Mouse (Mus musculus): ENCODE results near the gene Slc44a2.

DNA sequence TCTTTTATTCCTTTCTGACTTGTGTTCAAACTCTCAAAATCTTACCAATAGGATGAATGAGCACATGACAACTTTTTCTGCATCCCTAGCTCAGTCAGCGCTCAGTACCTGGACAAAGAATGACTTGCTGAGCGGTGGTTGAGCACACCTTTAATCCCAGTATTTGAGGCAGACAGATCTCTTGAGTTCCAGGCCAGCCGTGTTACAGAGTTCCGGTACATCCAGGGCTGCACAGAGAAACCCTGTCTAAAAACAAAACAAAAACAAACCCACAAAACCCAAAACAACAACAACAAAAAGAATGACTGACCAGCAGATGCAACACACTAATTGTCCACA is 249 bp upstream of the Slc44a2 start:
- no peak for TF ChIP-seq CTCF (IDR thresholded peaks at IDR 0.05; ENCODE audit: low read depth)
- TF ChIP-seq EP300 (IDR thresholded peaks at IDR 0.05; ENCODE audit: low read depth) = no peak
